Mouse (Mus musculus): ENCODE data around the gene Cdh23. TPM values are rescaled to one million over a fixed set of nuclear protein-coding genes. Genes with fewer than 3 reads are reported as not detected.
A peak's percentile ranks its signal among the peaks of the same experiment; 100 is the strongest.

Gene Cdh23
- polyA plus RNA-seq, 1 experiment, result 4.6 TPM

- no peak for TF ChIP-seq FLI1 (IDR thresholded peaks at IDR 0.05; ENCODE audit: low read length)
- no peak for TF ChIP-seq GATA1 (IDR thresholded peaks at IDR 0.05; ENCODE audit: borderline replicate concordance, low read length)
- Histone ChIP-seq H3K4me3 (replicated peaks) (peak overlapping the region; percentile 62), H3K4me1 (peaks cover 53% of the 10 kb centered on the region), H3K27me3 (replicated peaks) (peaks cover 2% of the 10 kb centered on the region), H3K9me3 (no peaks in the 10 kb centered on the region), H3K36me3 (replicated peaks; ENCODE audit: low read length) (peaks cover 55% of the 10 kb centered on the region)
These were observed 308.0 kb downstream of the Cdh23 start for GRCm38 (mm10) chr10:60388332-60388731.

- TF ChIP-seq FLI1 (IDR thresholded peaks at IDR 0.05; ENCODE audit: low read length) (no peak), GATA1 (IDR thresholded peaks at IDR 0.05; ENCODE audit: borderline replicate concordance, low read length) (no peak)
- Histone ChIP-seq H3K36me3 (replicated peaks; ENCODE audit: low read length) (peaks cover 79% of the 10 kb centered on the region), H3K9me3 (no peaks in the 10 kb centered on the region), H3K4me3 (replicated peaks) (peak overlapping the region; percentile 24), H3K4me1 (peaks cover 63% of the 10 kb centered on the region), H3K27me3 (replicated peaks) (peaks cover 11% of the 10 kb centered on the region)
These were observed 315.0 kb downstream of the Cdh23 start for GRCm38 (mm10) chr10:60381142-60381925.

GRCm38 (mm10) chr10:60380229-60380628, 316.1 kb downstream of the Cdh23 start:
- TF ChIP-seq GATA1 (IDR thresholded peaks at IDR 0.05; ENCODE audit: borderline replicate concordance, low read length) (no peak), FLI1 (IDR thresholded peaks at IDR 0.05; ENCODE audit: low read length) (no peak)
- Histone ChIP-seq H3K4me1 (peaks cover 73% of the 10 kb centered on the region), H3K9me3 (no peaks in the 10 kb centered on the region), H3K36me3 (replicated peaks; ENCODE audit: low read length) (peaks cover 80% of the 10 kb centered on the region), H3K27me3 (replicated peaks) (peaks cover 11% of the 10 kb centered on the region), H3K4me3 (replicated peaks) (no peak overlapping the region)

- no peaks in the 10 kb centered on the region for H3K9me3 ChIP-seq
- peaks cover 9% of the 10 kb centered on the region for H3K27me3 ChIP-seq (replicated peaks)
- H3K4me1 ChIP-seq, result peaks cover 79% of the 10 kb centered on the region
- TF ChIP-seq FLI1 (IDR thresholded peaks at IDR 0.05; ENCODE audit: low read length), result no peak
- TF ChIP-seq GATA1 (IDR thresholded peaks at IDR 0.05; ENCODE audit: borderline replicate concordance, low read length), result no peak
- H3K4me3 ChIP-seq (replicated peaks), result no peak overlapping the region
- peaks cover 78% of the 10 kb centered on the region for H3K36me3 ChIP-seq (replicated peaks; ENCODE audit: low read length)
These were observed 316.8 kb downstream of the Cdh23 start for GRCm38 (mm10) chr10:60379419-60379957.

GRCm38 (mm10) chr10:60376704-60377103, 319.6 kb downstream of the Cdh23 start:
- no peak for TF ChIP-seq GATA1 (IDR thresholded peaks at IDR 0.05; ENCODE audit: borderline replicate concordance, low read length)
- TF ChIP-seq FLI1 (IDR thresholded peaks at IDR 0.05; ENCODE audit: low read length), result no peak
- Histone ChIP-seq H3K27me3 (replicated peaks) (no peaks in the 10 kb centered on the region), H3K4me1 (peaks cover 92% of the 10 kb centered on the region), H3K36me3 (replicated peaks; ENCODE audit: low read length) (peaks cover 79% of the 10 kb centered on the region), H3K4me3 (replicated peaks) (peak overlapping the region; percentile 29), H3K9me3 (no peaks in the 10 kb centered on the region)

GRCm38 (mm10) chr10:60373937-60374578, 322.2 kb downstream of the Cdh23 start:
- H3K27me3 ChIP-seq (replicated peaks), result no peaks in the 10 kb centered on the region
- H3K36me3 ChIP-seq (replicated peaks; ENCODE audit: low read length), result peaks cover 85% of the 10 kb centered on the region
- no peaks in the 10 kb centered on the region for H3K9me3 ChIP-seq
- TF ChIP-seq FLI1 (IDR thresholded peaks at IDR 0.05; ENCODE audit: low read length), result no peak
- TF ChIP-seq GATA1 (IDR thresholded peaks at IDR 0.05; ENCODE audit: borderline replicate concordance, low read length), result no peak
- peaks cover 92% of the 10 kb centered on the region for H3K4me1 ChIP-seq
- H3K4me3 ChIP-seq (replicated peaks), result peak overlapping the region; percentile 18

GRCm38 (mm10) chr10:60373543-60373936, 322.8 kb downstream of the Cdh23 start:
- TF ChIP-seq FLI1 (IDR thresholded peaks at IDR 0.05; ENCODE audit: low read length) (no peak), GATA1 (IDR thresholded peaks at IDR 0.05; ENCODE audit: borderline replicate concordance, low read length) (no peak)
- Histone ChIP-seq H3K27me3 (replicated peaks) (no peaks in the 10 kb centered on the region), H3K9me3 (no peaks in the 10 kb centered on the region), H3K4me3 (replicated peaks) (peak overlapping the region; percentile 53), H3K36me3 (replicated peaks; ENCODE audit: low read length) (peaks cover 85% of the 10 kb centered on the region), H3K4me1 (peaks cover 94% of the 10 kb centered on the region)

GRCm38 (mm10) chr10:60371596-60372386, 324.5 kb downstream of the Cdh23 start:
- H3K27me3 ChIP-seq (replicated peaks), result no peaks in the 10 kb centered on the region
- H3K4me1 ChIP-seq, result peaks cover 98% of the 10 kb centered on the region
- TF ChIP-seq FLI1 (IDR thresholded peaks at IDR 0.05; ENCODE audit: low read length) (no peak), GATA1 (IDR thresholded peaks at IDR 0.05; ENCODE audit: borderline replicate concordance, low read length) (no peak)
- peak overlapping the region; percentile 82 for H3K4me3 ChIP-seq (replicated peaks)
- H3K9me3 ChIP-seq, result no peaks in the 10 kb centered on the region
- H3K36me3 ChIP-seq (replicated peaks; ENCODE audit: low read length), result peaks cover 86% of the 10 kb centered on the region

- peaks cover 98% of the 10 kb centered on the region for H3K4me1 ChIP-seq
These were observed 325.7 kb downstream of the Cdh23 start for GRCm38 (mm10) chr10:60370601-60371061.

More at GRCm38 (mm10) chr10:60370601-60371061, 325.7 kb downstream of the Cdh23 start:
- TF ChIP-seq GATA1 (IDR thresholded peaks at IDR 0.05; ENCODE audit: borderline replicate concordance, low read length) (no peak), FLI1 (IDR thresholded peaks at IDR 0.05; ENCODE audit: low read length) (no peak)
- peak overlapping the region; percentile 13 for H3K4me3 ChIP-seq (replicated peaks)
- peaks cover 83% of the 10 kb centered on the region for H3K36me3 ChIP-seq (replicated peaks; ENCODE audit: low read length)
- H3K9me3 ChIP-seq, result no peaks in the 10 kb centered on the region
- H3K27me3 ChIP-seq (replicated peaks), result no peaks in the 10 kb centered on the region
